Mouse (Mus musculus) MEL (cell line): ENCODE results near the gene Elf5.

ENCODE experiments used
- CHD1 ChIP-seq: IDR thresholded peaks from 2 replicates; pipeline ENCODE4 v1.6.1; 2012; ENCODE audit warnings: low read depth, mild to moderate bottlenecking, inconsistent platforms, low read length, improper control_type of control experiment
- CTCF ChIP-seq, 3 experiments: IDR thresholded peaks in 2 of 3; conservative IDR thresholded peaks in 1 of 3; 2 replicates each; pipeline ENCODE4 v1.5.1; 2011 to 2012; ENCODE audit warnings: low read length in 3 of 3, low read depth in 2 of 3, mild to moderate bottlenecking in 2 of 3, improper control_type of control experiment in 1 of 3, inconsistent platforms in 1 of 3, mixed read lengths in 1 of 3, moderate library complexity in 1 of 3; ENCODE audit not compliant: control insufficient read depth in 1 of 3, insufficient read depth in 1 of 3, poor library complexity in 1 of 3, severe bottlenecking in 1 of 3
- E2F4 ChIP-seq: IDR thresholded peaks from 2 replicates; pipeline ENCODE4 v1.6.1; 2011; ENCODE audit warnings: low read depth, low read length, improper control_type of control experiment, borderline replicate concordance
- ETS1 ChIP-seq: IDR thresholded peaks from 2 replicates; pipeline ENCODE4 v1.6.1; 2012; ENCODE audit warnings: low read depth, mild to moderate bottlenecking, inconsistent platforms, low read length, improper control_type of control experiment, moderate library complexity
- GABPA ChIP-seq: IDR thresholded peaks from 2 replicates; pipeline ENCODE4 v1.6.1; 2012; ENCODE audit warnings: low read depth, mild to moderate bottlenecking, inconsistent platforms, low read length, improper control_type of control experiment, moderate library complexity
- MAZ ChIP-seq: IDR thresholded peaks from 2 replicates; pipeline ENCODE4 v1.6.1; 2012; ENCODE audit warnings: low read depth, mild to moderate bottlenecking, inconsistent platforms, low read length, improper control_type of control experiment
- MXI1 ChIP-seq: IDR thresholded peaks from 2 replicates; pipeline ENCODE4 v1.6.1; 2011; ENCODE audit warnings: mild to moderate bottlenecking, low read depth, low read length, improper control_type of control experiment
- MYC ChIP-seq: IDR thresholded peaks from 2 replicates; pipeline ENCODE4 v1.6.1; 2011; ENCODE audit warnings: low read depth, mild to moderate bottlenecking, low read length, improper control_type of control experiment, moderate library complexity
- POLR2A ChIP-seq, 2 experiments: IDR thresholded peaks; 2 replicates each; pipeline ENCODE4 v1.6.1; 2011 to 2012; ENCODE audit warnings: low read length in 2 of 2, mild to moderate bottlenecking in 2 of 2, control low read depth in 1 of 2, improper control_type of control experiment in 1 of 2, low read depth in 1 of 2, moderate library complexity in 1 of 2; ENCODE audit not compliant: control insufficient read depth in 1 of 2, insufficient read depth in 1 of 2, poor library complexity in 1 of 2
- POLR2AphosphoS2 ChIP-seq: IDR thresholded peaks from 2 replicates; pipeline ENCODE4 v1.6.1; 2011; ENCODE audit warnings: low read length, improper control_type of control experiment
- SMC3 ChIP-seq: IDR thresholded peaks from 2 replicates; pipeline ENCODE4 v1.6.1; 2011; ENCODE audit warnings: low read depth, low read length, improper control_type of control experiment
- ZC3H11A ChIP-seq: IDR thresholded peaks from 2 replicates; pipeline ENCODE4 v1.6.1; 2012; ENCODE audit warnings: low read depth, mild to moderate bottlenecking, inconsistent platforms, low read length, improper control_type of control experiment
- ZKSCAN1 ChIP-seq: IDR thresholded peaks from 2 replicates; pipeline ENCODE4 v1.6.1; 2012; ENCODE audit warnings: low read depth, mild to moderate bottlenecking, inconsistent platforms, low read length, improper control_type of control experiment, moderate library complexity
- ZMIZ1 ChIP-seq: IDR thresholded peaks from 2 replicates; pipeline ENCODE4 v1.6.1; 2012; ENCODE audit warnings: low read depth, mild to moderate bottlenecking, inconsistent platforms, low read length, improper control_type of control experiment, moderate library complexity

DNA sequence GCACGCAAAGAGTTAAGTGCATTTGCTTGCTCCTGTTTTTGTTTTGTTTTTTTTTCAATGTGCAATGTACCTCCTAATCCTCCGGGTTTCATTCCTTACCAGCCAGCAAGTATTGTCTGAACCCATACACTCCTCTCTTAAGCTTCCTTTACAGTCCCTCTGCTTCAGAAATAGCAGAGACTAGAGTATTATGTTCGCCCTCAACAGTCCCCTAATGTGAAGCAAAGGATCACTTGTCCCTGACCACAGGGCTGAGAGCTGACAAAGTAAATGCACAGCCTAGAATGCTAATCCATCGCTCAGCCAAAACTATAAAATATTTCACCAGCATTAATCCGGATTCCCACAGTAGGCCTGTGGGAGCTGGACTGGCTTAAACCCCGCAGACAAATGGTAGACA lies 13.4 kb upstream of the Elf5 start:
- TF ChIP-seq CTCF (IDR thresholded peaks at IDR 0.05 in 2 of 3, conservative IDR thresholded peaks at IDR 0.05 in 1 of 3; ENCODE audit: control insufficient read depth in 1 of 3, insufficient read depth in 1 of 3, low read depth in 2 of 3, low read length in 3 of 3, poor library complexity in 1 of 3, severe bottlenecking in 1 of 3) (no peak), POLR2A (IDR thresholded peaks at IDR 0.05; ENCODE audit: control insufficient read depth in 1 of 2, insufficient read depth in 1 of 2, low read depth in 1 of 2, low read length in 2 of 2, poor library complexity in 1 of 2) (no peak), ETS1 (no peak), ZC3H11A (no peak), MAZ (no peak), GABPA (no peak), SMC3 (no peak), ZKSCAN1 (no peak), MYC (no peak), ZMIZ1 (no peak), POLR2AphosphoS2 (no peak), E2F4 (no peak), MXI1 (no peak), CHD1 (no peak)
